Mouse (Mus musculus): ENCODE data around the gene Gm10309. TPM values are rescaled to one million over a fixed set of nuclear protein-coding genes. Genes with fewer than 3 reads are reported as not detected.
"Not testable (repeated sequence)": the region's sequence is repeated elsewhere in the genome, so short reads cannot be mapped to it uniquely, and the experiment has no call there.

Gm10309 gene
- polyA plus RNA-seq, 1 experiment from 2014 or later = 0.45 TPM

DNA sequence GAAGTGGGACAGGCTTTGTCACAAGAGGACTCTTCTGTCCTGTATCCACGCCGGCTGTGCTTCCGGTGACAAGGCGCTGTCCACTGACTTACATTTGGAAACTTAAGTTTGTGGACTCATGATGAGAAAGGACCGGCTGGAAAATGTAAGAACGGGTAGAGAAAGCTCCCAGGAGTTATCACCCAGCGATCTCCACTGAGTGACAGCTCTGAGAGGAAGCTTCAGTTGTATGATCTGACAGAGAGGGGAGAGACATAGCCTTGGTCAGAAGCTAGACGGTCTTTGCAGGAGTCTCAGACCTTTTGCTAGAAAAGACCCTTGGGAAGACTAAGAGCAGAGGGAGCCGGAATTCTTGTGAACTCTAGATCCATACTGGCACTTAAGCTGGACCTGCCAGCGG lies 15.2 kb downstream of the Gm10309 start:
- Histone ChIP-seq H3K27ac (no peak overlapping the region), H3K4me3 (no peak overlapping the region), H3K27me3 (replicated peaks) (no peaks in the 10 kb centered on the region), H3K9ac (no peak overlapping the region), H3K9me3 (no peaks in the 10 kb centered on the region), H3K4me2 (no peak overlapping the region), H3K36me3 (replicated peaks) (no peaks in the 10 kb centered on the region), H3K4me1 (no peaks in the 10 kb centered on the region)
- no peak for ATAC-seq (replicated peaks)
- WGBS = 90% methylated on average over 10 of the region's 10 CpGs

DNA sequence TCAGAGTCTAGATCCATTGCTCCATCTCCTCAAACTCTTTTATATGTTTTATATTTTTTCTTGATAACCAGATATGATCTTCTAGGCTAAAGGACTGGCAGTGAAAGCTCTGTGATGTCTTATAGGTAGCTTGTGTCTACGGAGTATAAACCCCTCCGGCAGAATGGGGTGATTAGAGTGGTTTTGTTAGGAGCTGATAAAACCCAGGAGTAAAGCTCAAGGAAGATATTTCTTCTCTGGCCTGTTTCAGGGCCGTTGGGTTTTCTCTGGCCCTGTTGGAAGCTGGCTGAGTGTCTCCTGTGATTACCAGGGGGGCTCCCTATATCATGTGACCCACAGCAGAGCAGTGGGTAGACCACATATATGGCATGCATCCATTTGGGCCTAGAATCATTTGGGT lies 17.6 kb downstream of the Gm10309 start:
- Histone ChIP-seq H3K4me1 (no peaks in the 10 kb centered on the region), H3K4me3 (no peak overlapping the region), H3K36me3 (replicated peaks) (no peaks in the 10 kb centered on the region), H3K27ac (no peak overlapping the region), H3K9ac (no peak overlapping the region), H3K4me2 (no peak overlapping the region), H3K9me3 (no peaks in the 10 kb centered on the region), H3K27me3 (replicated peaks) (no peaks in the 10 kb centered on the region)
- no peak for ATAC-seq (replicated peaks)
- 78% methylated on average over 3 of the region's 3 CpGs for WGBS

DNA sequence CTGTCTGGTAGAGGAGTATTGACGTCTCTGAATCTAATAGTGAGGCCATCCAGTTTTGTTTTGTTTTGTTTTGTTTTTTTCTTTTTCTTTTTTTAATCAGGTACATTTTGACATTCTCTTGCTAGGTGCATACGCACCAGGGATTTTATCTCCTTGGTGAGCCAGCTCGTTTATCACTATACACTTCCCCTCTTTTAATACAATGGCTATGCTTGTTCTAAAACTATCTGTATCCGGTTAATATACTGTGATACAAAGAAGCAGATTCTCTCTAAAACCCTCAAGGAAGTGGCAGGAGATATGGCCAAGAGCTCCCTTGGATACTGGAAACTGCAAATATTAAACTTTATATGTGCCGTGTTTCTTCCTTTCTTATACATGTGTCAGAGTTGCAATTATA lies 18.4 kb downstream of the Gm10309 start:
- H3K4me2 ChIP-seq = no peak overlapping the region
- H3K4me3 ChIP-seq = no peak overlapping the region
- H3K9me3 ChIP-seq = no peaks in the 10 kb centered on the region
- H3K36me3 ChIP-seq (replicated peaks) = no peaks in the 10 kb centered on the region
- no peak overlapping the region for H3K27ac ChIP-seq
- H3K4me1 ChIP-seq = no peaks in the 10 kb centered on the region
- no peaks in the 10 kb centered on the region for H3K27me3 ChIP-seq (replicated peaks)
- H3K9ac ChIP-seq = no peak overlapping the region
- no peak for ATAC-seq (replicated peaks)
- 89% methylated on average over 5 of the region's 5 CpGs for WGBS

DNA sequence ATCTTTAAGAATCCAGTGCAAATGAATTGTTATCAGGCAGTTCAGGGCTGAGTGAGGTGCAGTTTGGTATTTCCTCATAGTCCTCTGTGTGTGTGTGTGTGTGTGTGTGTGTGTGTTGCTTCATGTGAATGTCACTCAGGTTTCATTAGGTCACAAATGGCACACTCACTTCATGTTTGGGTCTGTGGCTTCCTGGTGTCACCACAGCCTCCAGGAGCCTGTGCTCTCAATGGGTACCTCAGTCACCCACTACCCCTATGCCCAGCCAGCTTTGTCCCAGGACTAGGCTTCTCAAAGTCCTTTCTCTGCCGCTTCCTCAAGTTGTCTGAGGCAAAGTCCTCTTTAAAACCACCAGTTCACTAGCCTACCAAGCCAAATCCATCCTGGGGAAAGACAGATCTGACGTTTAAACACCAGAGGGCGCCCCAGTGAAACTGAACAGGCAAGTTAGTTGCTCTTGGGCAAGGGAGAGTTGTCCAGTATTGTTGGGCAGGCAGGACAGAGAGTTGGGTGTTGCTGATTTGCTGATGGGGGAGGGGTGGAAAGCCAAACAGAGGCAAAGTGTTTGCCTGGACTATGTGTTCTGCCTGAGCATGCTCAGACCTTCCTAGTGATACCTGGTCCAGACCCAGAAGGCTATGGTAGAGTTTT lies 20.8 kb downstream of the Gm10309 start:
- Histone ChIP-seq H3K36me3 (replicated peaks) (no peaks in the 10 kb centered on the region), H3K27me3 (replicated peaks) (no peaks in the 10 kb centered on the region), H3K9me3 (no peaks in the 10 kb centered on the region), H3K27ac (no peak overlapping the region), H3K4me2 (no peak overlapping the region), H3K4me1 (no peaks in the 10 kb centered on the region), H3K4me3 (no peak overlapping the region), H3K9ac (no peak overlapping the region)
- 0 out of 2 replicates have a peak, but pooled peaks have one; percentile 20 for ATAC-seq (replicated peaks)
- WGBS = 5% methylated on average over 3 of the region's 3 CpGs

DNA sequence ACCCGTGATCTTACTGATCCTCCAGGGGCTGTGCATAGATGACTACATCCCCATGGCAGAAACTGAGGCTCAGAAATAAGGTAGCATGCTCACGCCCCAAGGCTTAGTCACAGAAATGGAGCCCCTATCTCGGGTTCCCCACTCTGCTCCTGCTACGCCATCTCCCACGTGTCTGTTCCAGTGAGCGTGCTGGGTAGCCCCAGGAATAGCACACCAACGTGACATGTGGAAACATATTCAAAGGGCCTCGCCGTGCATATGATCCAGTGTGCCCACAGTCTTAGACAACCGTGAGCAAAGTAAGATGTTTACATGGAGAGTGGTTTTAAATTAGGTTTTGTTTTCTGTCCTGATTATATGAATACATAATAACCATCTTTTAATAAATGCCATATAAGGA lies 22.4 kb downstream of the Gm10309 start:
- 91% methylated on average over 10 of the region's 10 CpGs for WGBS
- Histone ChIP-seq H3K4me2 (no peak overlapping the region), H3K9ac (no peak overlapping the region), H3K9me3 (no peaks in the 10 kb centered on the region), H3K4me3 (no peak overlapping the region), H3K4me1 (no peaks in the 10 kb centered on the region), H3K36me3 (replicated peaks) (no peaks in the 10 kb centered on the region), H3K27ac (no peak overlapping the region), H3K27me3 (replicated peaks) (no peaks in the 10 kb centered on the region)
- no peak for ATAC-seq (replicated peaks)

DNA sequence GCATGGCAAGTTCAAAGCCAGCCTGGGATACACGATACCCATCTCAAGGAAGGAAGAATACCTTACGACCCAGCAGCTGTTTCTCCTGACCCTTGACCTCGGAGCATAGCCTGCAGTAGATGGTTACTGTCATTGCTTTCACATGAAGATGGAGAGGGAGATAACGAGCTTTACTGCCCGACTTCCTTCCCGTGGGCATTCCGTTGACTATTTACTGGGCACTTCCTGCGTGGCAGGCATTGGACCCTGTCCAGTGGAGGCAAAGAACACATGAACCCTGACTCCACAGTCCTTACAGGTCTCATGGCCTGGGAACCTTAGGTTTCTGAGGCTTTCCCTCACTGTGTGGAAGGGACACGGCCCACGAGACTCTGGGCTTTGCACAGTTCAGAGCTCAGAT lies 25.6 kb downstream of the Gm10309 start:
- ATAC-seq (replicated peaks) = no peak
- Histone ChIP-seq H3K27ac (no peak overlapping the region), H3K9me3 (no peaks in the 10 kb centered on the region), H3K4me1 (no peaks in the 10 kb centered on the region), H3K9ac (no peak overlapping the region), H3K4me2 (no peak overlapping the region), H3K27me3 (replicated peaks) (no peaks in the 10 kb centered on the region), H3K4me3 (no peak overlapping the region), H3K36me3 (replicated peaks) (no peaks in the 10 kb centered on the region)
- WGBS = 90% methylated on average over 10 of the region's 10 CpGs

DNA sequence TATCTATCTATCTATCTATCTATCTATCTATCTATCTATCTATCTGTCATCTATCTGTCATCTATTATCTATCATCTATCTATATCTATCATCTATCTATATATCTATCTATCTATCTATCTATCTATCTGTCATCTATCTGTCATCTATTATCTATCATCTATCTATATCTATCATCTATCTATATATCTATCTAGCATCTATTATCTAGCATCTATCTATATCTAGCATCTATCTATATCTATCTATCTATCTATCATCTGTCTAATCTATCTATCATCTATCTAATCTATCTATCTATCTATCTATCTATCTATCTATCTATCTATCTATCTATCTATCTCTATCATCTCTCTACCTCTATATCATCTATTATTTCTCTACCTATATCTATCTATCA lies 27.6 kb downstream of the Gm10309 start:
- not testable (repeated sequence) for H3K4me2 ChIP-seq; H3K27me3 ChIP-seq (replicated peaks); H3K9ac ChIP-seq; H3K4me3 ChIP-seq; H3K9me3 ChIP-seq; H3K36me3 ChIP-seq (replicated peaks); ATAC-seq (replicated peaks); H3K27ac ChIP-seq; H3K4me1 ChIP-seq

DNA sequence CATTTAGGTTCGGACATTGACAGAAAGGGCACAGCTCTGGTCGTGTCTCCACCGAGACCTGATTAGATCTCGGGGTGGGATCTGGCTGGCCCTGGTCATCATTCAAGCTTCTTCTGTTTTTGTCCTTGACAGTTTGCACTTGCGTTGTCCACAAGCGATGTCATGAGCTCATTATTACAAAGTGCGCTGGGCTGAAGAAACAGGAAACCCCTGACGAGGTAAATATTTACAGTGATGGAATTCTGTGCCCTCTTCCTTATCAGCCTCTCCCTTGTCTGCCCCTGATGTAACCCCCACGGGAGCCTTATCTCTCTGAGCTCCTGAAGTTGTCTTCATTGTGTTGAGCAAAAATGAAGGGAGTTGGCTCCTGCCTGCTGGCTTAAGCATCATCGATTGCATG lies 28.4 kb downstream of the Gm10309 start:
- WGBS = 91% methylated on average over 10 of the region's 10 CpGs

DNA sequence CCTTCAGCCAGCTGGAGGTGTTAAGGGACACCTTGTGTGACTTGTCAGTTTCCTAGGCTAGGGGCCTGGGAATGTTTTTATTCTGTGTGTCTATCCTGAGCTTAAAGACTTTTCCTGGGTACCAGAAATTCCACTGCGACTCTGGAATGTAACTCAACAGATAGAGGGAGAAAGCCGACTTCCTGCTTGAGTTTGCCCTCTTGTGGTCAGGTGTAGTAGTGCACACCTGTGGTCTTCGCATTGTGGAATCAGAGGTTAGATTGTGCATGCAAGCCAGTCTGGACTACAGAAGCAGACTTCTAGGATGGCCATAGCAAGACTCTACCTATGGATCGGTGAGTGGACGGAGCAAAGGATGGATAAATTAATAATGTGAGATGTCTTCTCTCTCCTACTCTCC lies 33.3 kb downstream of the Gm10309 start:
- H3K27ac ChIP-seq = no peak overlapping the region
- H3K4me2 ChIP-seq = no peak overlapping the region
- H3K9ac ChIP-seq = no peak overlapping the region
- WGBS = 43% methylated on average over 5 of the region's 5 CpGs
- no peaks in the 10 kb centered on the region for H3K9me3 ChIP-seq
- no peak overlapping the region for H3K4me3 ChIP-seq
- no peaks in the 10 kb centered on the region for H3K36me3 ChIP-seq (replicated peaks)
- H3K27me3 ChIP-seq (replicated peaks) = 0 out of 2 replicates have a peak, but pooled peaks cover 8% of the 10 kb centered on the region
- no peak for ATAC-seq (replicated peaks)
- H3K4me1 ChIP-seq = peaks cover 22% of the 10 kb centered on the region

More for the DNA sequence above, 28.4 kb downstream of the Gm10309 start:
- no peak overlapping the region for H3K27ac ChIP-seq
- H3K36me3 ChIP-seq (replicated peaks) = no peaks in the 10 kb centered on the region
- H3K4me1 ChIP-seq = no peaks in the 10 kb centered on the region
- no peak overlapping the region for H3K4me3 ChIP-seq
- H3K4me2 ChIP-seq = no peak overlapping the region
- H3K9ac ChIP-seq = no peak overlapping the region
- no peaks in the 10 kb centered on the region for H3K27me3 ChIP-seq (replicated peaks)
- no peaks in the 10 kb centered on the region for H3K9me3 ChIP-seq
- no peak for ATAC-seq (replicated peaks)

DNA sequence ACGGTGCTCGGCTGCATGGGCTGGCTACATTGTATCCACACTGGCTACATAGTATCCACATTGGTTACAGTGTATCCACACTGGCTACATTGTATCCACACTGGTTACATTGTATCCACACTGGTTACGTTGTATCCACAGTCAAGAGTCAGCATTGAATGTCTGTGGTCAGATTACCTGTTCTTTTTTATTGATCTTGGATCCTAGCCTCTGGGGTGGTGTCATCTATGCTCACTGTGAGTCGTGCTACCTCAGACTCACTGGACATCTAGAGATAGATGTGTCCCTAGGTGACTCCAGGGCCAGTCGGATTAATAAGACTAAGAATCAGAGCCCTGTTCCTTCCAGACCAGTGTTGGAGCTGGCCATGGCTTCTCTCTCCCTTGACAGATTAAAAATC lies 34.9 kb downstream of the Gm10309 start:
- no peaks in the 10 kb centered on the region for H3K36me3 ChIP-seq (replicated peaks)
- H3K27ac ChIP-seq = no peak overlapping the region
- H3K9ac ChIP-seq = no peak overlapping the region
- WGBS = 93% methylated on average over 5 of the region's 5 CpGs
- no peak for ATAC-seq (replicated peaks)
- H3K4me3 ChIP-seq = no peak overlapping the region
- H3K4me1 ChIP-seq = peaks cover 36% of the 10 kb centered on the region
- H3K4me2 ChIP-seq = no peak overlapping the region
- H3K27me3 ChIP-seq (replicated peaks) = 0 out of 2 replicates have a peak, but pooled peaks cover 8% of the 10 kb centered on the region
- no peaks in the 10 kb centered on the region for H3K9me3 ChIP-seq

DNA sequence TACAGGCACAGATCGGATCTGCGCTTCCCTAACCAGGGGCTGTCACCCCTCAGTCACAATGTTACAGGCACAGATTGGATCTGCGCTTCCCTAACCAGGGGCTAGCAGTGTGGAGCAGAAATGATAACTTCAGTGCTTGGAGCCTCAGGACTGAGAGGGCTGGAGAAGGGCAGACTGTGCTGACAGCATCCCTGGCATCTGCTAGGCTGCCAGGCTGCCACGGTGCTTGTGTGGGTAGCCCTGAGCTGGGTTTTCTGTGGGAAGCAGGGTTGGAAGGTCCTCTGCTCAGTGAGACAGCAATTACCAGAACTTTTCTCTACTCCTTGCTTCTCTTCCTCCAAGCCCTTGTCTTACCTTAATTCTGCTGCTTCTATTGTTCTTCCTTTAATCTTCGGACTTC lies 37.1 kb downstream of the Gm10309 start:
- ATAC-seq (replicated peaks) = no peak
- Histone ChIP-seq H3K36me3 (replicated peaks) (no peaks in the 10 kb centered on the region), H3K4me3 (no peak overlapping the region), H3K9me3 (no peaks in the 10 kb centered on the region), H3K27ac (no peak overlapping the region), H3K4me1 (peaks cover 39% of the 10 kb centered on the region), H3K9ac (no peak overlapping the region), H3K4me2 (no peak overlapping the region), H3K27me3 (replicated peaks) (0 out of 2 replicates have a peak, but pooled peaks cover 8% of the 10 kb centered on the region)
- WGBS = 57% methylated on average over 5 of the region's 5 CpGs

DNA sequence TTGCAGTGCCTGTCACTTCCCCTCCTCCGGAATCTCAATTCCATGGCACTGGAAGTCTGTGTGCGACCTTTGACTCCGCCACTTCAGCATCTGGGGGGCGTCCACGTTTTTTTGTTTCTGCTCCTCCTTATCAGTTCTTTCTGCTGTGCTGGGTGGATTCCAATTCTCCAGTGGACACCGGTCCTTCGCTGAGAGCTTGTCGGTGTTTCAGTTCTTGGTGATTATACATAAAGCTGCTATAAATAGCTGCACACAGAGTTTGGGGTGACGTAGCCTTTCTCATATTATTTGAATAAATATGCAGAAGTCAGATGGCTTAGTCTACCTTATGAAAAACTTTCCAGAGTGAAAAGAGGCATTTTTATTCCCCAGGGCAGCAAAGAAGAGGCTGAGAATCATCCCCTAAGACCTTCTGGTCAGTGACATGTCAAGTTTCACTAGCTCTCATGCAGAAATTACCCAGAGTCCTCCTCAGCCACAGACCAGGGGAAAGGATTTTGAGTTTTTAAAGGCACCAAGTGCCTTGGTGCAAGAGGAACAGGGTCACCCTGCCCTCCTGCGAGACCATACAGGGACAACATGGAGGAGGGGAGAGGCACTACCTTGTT lies 37.6 kb downstream of the Gm10309 start:
- Histone ChIP-seq H3K4me2 (no peak overlapping the region), H3K4me1 (peaks cover 39% of the 10 kb centered on the region), H3K27me3 (replicated peaks) (0 out of 2 replicates have a peak, but pooled peaks cover 8% of the 10 kb centered on the region), H3K9me3 (no peaks in the 10 kb centered on the region), H3K9ac (no peak overlapping the region), H3K36me3 (replicated peaks) (no peaks in the 10 kb centered on the region), H3K27ac (no peak overlapping the region), H3K4me3 (no peak overlapping the region)
- 44% methylated on average over 10 of the region's 10 CpGs for WGBS
- no peak for ATAC-seq (replicated peaks)

DNA sequence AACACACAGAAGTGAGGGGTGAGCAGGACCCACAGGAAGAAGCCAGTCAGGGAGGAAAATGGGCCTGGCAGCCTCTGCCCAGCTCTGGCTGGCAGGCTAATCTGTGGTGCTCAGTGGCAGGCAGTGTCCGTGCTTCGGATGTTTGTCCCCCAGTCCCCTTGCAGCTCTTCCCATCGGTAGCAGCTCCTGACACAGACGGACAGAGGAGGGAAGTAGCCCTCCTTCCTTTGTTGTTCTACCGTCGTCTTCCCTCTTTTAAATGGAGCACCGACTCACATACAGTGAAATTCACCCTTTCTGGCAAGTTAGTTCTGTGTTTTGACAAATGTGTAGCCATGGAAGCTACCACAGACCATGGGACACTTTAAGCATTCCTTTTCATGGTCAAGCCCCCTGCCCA lies 38.2 kb downstream of the Gm10309 start:
- 36% methylated on average over 7 of the region's 7 CpGs for WGBS

More for the DNA sequence above, 38.2 kb downstream of the Gm10309 start:
- 0 out of 2 replicates have a peak, but pooled peaks cover 8% of the 10 kb centered on the region for H3K27me3 ChIP-seq (replicated peaks)
- H3K9ac ChIP-seq = no peak overlapping the region
- no peak for ATAC-seq (replicated peaks)
- no peak overlapping the region for H3K4me3 ChIP-seq
- no peaks in the 10 kb centered on the region for H3K9me3 ChIP-seq
- peaks cover 39% of the 10 kb centered on the region for H3K4me1 ChIP-seq
- H3K36me3 ChIP-seq (replicated peaks) = no peaks in the 10 kb centered on the region
- no peak overlapping the region for H3K27ac ChIP-seq
- no peak overlapping the region for H3K4me2 ChIP-seq

All from midbrain, embryonic 15.5 days (tissue).